Mouse (Mus musculus): ENCODE data around the gene Gm20388.

GRCm38 (mm10) chr8:124393013-124393412, 4482.4 kb downstream of the Gm20388 start:
- TF ChIP-seq CTCF (IDR thresholded peaks at IDR 0.05; ENCODE audit: borderline replicate concordance, extremely low read depth, insufficient read depth, insufficient read length) (no peak), POLR2A (IDR thresholded peaks at IDR 0.05; ENCODE audit: borderline replicate concordance, extremely low read depth, insufficient read depth, insufficient read length, poor library complexity, severe bottlenecking) (no peak)

Measured in brain, embryonic 14.5 days (tissue).